Comparison of ENCODE assay signal across 11 mouse cellular contexts in the genomic region with DNA sequence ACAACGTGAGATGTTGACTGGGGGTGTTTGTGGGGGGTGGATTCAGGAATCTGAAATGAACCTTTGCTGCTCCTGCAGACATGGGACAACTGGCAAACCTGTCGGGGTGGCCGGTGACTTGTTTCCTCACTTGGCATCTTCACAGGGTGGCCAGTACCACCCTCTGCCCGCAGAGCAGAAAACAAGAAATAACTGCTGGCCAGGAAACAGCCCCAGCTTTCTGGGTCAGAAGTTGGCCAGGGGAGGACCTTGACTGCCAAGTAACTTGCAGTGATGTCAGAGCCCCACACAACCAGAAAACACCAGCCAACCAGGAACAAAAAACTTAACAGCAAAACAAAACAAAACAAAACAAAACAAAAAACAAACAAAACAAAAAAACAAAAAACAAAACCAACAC.
DNase-seq lines count a peak whose midpoint lies in the region; ATAC-seq and TF ChIP-seq lines count a peak whose summit lies in the region.
"Had no signal": no experiment of that assay in that cellular context is flagged by ENCODE, and none has a peak within 500 bp of the region (broad histone marks: within the 10 kb centered on the region; RNA-seq: fewer than 3 reads in every experiment).

No protein-coding gene starts in this region.

- peak overlapping the region; percentile 72 for H3K4me2 ChIP-seq in heart, embryonic 14.5 days (ENCODE audit: low read length)
- no peak overlapping the region for H3K4me2 ChIP-seq in forebrain, postnatal 0 days (ENCODE audit: low read depth)

- peaks cover 15 to 34% of the 10 kb centered on the region in 2 experiments for H3K4me1 ChIP-seq in heart, embryonic 14.5 days (ENCODE audit: control insufficient read depth in 2 of 2, insufficient read depth in 2 of 2, low read length in 2 of 2)
- peaks cover 12% of the 10 kb centered on the region; the same call in 1 of the 2 replicates for H3K4me1 ChIP-seq in forebrain, postnatal 0 days (ENCODE audit: insufficient read depth)

- no peak overlapping the region for H3K9ac ChIP-seq in heart, embryonic 14.5 days (ENCODE audit: low read length)
- no peak overlapping the region for H3K9ac ChIP-seq in forebrain, postnatal 0 days

- ATAC-seq in heart, embryonic 14.5 days (ENCODE audit: insufficient number of reproducible peaks, insufficient read depth, low FRiP score, low read depth), result no peak
- ATAC-seq in forebrain, postnatal 0 days, result no peak
- ATAC-seq: Patski had no signal

- WGBS in heart, embryonic 14.5 days, result 71% methylated on average over 4 of the region's 4 CpGs
- 67% methylated on average over 4 of the region's 4 CpGs for WGBS in forebrain, postnatal 0 days

- no peaks in the 10 kb centered on the region for H3K36me3 ChIP-seq in heart, embryonic 14.5 days (ENCODE audit: control insufficient read depth, insufficient read depth, low read length)
- no peaks in the 10 kb centered on the region for H3K36me3 ChIP-seq in forebrain, postnatal 0 days (ENCODE audit: insufficient read depth)

- H3K27me3 ChIP-seq in heart, embryonic 14.5 days (ENCODE audit: control insufficient read depth, insufficient read depth, low read length), result no peaks in the 10 kb centered on the region
- H3K27me3 ChIP-seq in forebrain, postnatal 0 days (ENCODE audit: insufficient read depth, low read length), result no peaks in the 10 kb centered on the region

- no peak overlapping the region for H3K27ac ChIP-seq in left cerebral cortex, adult 2 months
- no peak overlapping the region for H3K27ac ChIP-seq in heart, embryonic 14.5 days (replicated peaks in 1 of 2; ENCODE audit: control insufficient read depth in 1 of 2, insufficient read depth in 1 of 2, low read depth in 2 of 2, low read length in 2 of 2)
- H3K27ac ChIP-seq in forebrain, postnatal 0 days (ENCODE audit: low read depth, low read length), result no peak overlapping the region

- intact Hi-C loops in left cerebral cortex, postnatal 4 days (cut with DNase I), result no loop called here
- intact Hi-C loops in left cerebral cortex, adult 2 months (cut with DNase I), result no loop called here

- DNase-seq in cerebellum, adult 9-10 months, result peak; percentile 35
- DNase-seq in cerebellum, postnatal 4 days (ENCODE audit: low spot score in 2 of 2), result no peak
- DNase-seq in left cerebral cortex, postnatal 4 days, result peak; percentile 30
- DNase-seq in left cerebral cortex, adult 2 months (ENCODE audit: extremely low spot score in 1 of 2, low spot score in 2 of 2), result no peak
- DNase-seq in lung, postnatal 25 days (ENCODE audit: low spot score), result peak; percentile 37
- no peak for DNase-seq in frontal cortex, postnatal 14 days (ENCODE audit: low spot score in 2 of 2)
- no peak for DNase-seq in forebrain, postnatal 0 days
- DNase-seq: cerebellum, adult 8-10 months; liver had no signal

- no peak; the same call in 1 of the 2 replicates for TF ChIP-seq CTCF in left cerebral cortex, adult 2 months (IDR thresholded peaks at IDR 0.05)
- TF ChIP-seq CTCF in forebrain, postnatal 0 days (IDR thresholded peaks at IDR 0.05; ENCODE audit: low read depth), result no peak

- no peak overlapping the region for H3K4me3 ChIP-seq in left cerebral cortex, adult 2 months
- H3K4me3 ChIP-seq in heart, embryonic 14.5 days (ENCODE audit: control insufficient read depth in 1 of 2, insufficient read depth in 1 of 2, low read depth in 1 of 2, low read length in 2 of 2), result 0 out of 4 replicates have a peak overlapping the region, but pooled peaks of 1 of the 2 experiments have one; percentile 90
- H3K4me3 ChIP-seq in forebrain, postnatal 0 days (ENCODE audit: low read depth, low read length), result no peak overlapping the region

- no peaks in the 10 kb centered on the region for H3K9me3 ChIP-seq in heart, embryonic 14.5 days (ENCODE audit: control insufficient read depth, low read length)
- H3K9me3 ChIP-seq in forebrain, postnatal 0 days (ENCODE audit: low read length), result no peaks in the 10 kb centered on the region

Comparison
In these comparisons a context has a peak if more than half of its experiments do, and no peak if none do; other contexts are left out.
1. DNase-seq: peak in cerebellum, adult 9-10 months (single experiment), left cerebral cortex, postnatal 4 days (single experiment) and lung, postnatal 25 days (single experiment); none in cerebellum, postnatal 4 days (0 of 2), left cerebral cortex, adult 2 months (0 of 2), frontal cortex, postnatal 14 days (0 of 2) and forebrain, postnatal 0 days (single experiment).